Mouse (Mus musculus) heart, postnatal 36 days (tissue): ENCODE results near the gene Gm49361. TPM values are rescaled to one million over a fixed set of nuclear protein-coding genes. Genes with fewer than 3 reads are reported as not detected.
"Not testable (repeated sequence)": the region's sequence is repeated elsewhere in the genome, so short reads cannot be mapped to it uniquely, and the experiment has no call there.

Experiments
- DNase-seq, 2 experiments: peaks; one replicate each; pipeline ENCODE4 v3.0.0; 2021 to 2022
- intact Hi-C: fragments of 180-260 bp; cut with DNase I; formaldehyde crosslinking; loops from one replicate; pipeline ENCODE4 v1.15.1; 2025
- total RNA-seq, 2 experiments: library from RNA; stranded (reverse); gene quantifications; 2 replicates each; pipeline ENCODE4 v1.2.3; 2021

The Gm49361 gene
- total RNA-seq, 2 experiments from 2014 or later: 2.4 TPM; not detected in 1

- intact Hi-C loops: no loop called here
- DNase-seq: no peak
Observed at GRCm38 (mm10) chr14:57694246-57694645, 51.7 kb downstream of the Gm49361 start.

DNA sequence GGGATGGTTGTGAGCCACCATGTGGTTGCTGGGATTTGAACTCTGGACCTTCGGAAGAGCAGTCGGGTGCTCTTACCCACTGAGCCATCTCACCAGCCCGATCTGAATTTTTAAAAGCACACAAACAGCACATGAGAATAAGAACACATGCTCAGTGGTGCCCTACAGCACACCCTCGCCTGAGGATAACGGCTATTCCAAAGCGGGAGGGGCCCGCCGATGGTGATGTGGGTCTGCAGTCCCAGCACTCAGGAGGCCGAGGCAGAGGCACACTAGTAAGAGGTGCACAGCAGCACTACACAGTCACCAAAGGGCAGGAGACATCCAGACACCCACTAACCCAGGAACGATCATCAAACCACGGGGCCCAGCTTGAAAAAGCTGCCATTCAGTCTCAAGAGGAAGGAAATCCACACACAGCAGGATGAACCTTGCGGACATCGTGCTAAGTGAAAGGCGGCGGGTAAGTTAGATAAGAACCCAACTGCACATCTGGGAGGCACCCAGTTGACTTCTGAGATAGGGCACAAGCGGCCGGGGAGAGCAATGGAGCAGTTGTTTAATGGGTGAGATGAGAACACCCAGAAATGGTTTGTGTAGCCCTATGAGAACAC, 53.3 kb downstream of the Gm49361 start:
- no peak for DNase-seq
- intact Hi-C loops: no loop called here

GRCm38 (mm10) chr14:57691316-57691715, 54.6 kb downstream of the Gm49361 start:
- intact Hi-C loops: no loop called here
- DNase-seq: no peak

DNA sequence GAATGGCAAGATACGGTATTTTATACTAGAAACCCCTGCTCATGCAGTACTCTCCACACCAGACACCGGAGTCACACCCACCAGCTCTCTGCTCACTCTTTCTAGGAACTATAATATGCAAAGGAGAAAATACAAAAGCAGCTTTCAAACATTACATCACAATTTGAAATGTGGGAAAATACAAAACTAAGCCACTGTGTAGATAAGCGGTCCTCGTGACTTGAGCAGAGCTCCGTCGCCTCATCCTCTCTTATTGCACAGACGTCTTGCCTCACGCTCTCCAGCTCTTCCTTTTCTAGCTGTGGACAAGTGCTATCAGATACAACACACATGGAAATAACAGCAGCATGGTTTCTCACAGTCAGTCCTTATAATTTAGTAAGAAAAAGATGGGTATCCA, 55.2 kb downstream of the Gm49361 start:
- intact Hi-C loops: no loop called here
- no peak for DNase-seq

DNA sequence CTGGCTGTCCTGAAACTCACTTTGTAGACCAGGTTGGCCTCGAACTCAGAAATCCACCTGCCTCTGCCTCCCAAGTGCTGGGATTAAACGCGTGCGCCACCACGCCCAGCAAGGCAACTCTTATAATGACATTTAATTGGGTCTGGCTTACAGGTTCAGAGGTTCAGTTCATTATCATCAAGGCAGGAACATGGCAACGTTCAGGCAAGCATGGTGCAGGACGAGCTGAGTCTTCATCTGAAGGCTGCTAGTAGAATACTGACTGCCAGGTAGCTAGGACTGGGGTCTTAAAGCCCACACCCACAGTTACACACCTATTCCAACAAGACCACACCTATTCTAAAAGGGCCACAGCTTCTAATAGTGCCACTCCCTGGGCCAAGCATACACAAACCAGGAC, 57.8 kb downstream of the Gm49361 start:
- DNase-seq: not testable (repeated sequence)

GRCm38 (mm10) chr14:57687441-57687840, 58.5 kb downstream of the Gm49361 start:
- no peak for DNase-seq
- intact Hi-C loops: loop anchor here (2.0 to 10.0 kb wide), 2 partner anchors 111 to 317 kb away; partner anchors contain the start of gene Sap18

More for the DNA sequence above, 57.8 kb downstream of the Gm49361 start:
- intact Hi-C loops: loop anchor here (10.0 kb wide), 1 partner anchor 317 kb away; no protein-coding TSS in a partner anchor

DNA sequence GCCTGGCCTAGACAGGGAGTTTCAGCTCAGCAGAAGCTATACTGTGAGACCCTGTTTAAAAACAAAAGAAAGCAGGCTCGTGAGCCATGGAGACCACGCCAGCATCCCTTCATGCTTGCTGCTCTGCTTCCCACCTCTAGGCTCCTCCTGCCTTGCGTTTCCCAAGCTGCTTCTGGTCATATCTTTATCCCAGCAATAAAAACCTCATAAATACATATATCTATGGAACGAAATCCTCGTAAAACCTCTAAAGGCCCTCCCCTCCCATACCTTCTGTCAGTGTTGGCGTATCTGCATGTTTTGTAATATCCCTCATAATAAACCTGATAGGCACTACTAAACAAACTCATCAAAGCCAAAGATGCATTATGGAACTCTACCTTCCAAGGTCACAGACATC, 59.3 kb downstream of the Gm49361 start:
- intact Hi-C loops: loop anchor here (2.0 to 10.0 kb wide), 2 partner anchors 112 to 318 kb away; partner anchors contain the start of gene Sap18
- no peak for DNase-seq

DNA sequence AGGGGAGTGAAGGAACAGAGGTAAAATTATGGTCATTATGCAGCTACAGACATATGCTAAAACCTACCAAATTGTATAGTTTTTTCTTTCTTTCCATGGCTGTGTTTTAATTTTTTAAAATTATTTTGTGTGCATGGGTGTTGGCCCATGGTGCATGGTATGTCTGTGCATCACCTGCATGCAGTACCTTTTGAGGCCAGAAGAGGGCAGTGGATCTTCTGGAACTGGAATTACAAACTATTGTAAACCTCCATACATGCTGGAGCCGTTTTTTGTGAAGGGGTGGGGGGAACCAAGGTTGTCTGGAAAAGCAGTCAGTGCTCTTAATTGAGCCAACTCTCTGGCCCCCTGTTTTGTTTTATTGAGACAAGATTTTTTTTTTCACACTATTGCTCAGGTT, 61.3 kb downstream of the Gm49361 start:
- intact Hi-C loops: loop anchor here (2.0 to 10.0 kb wide), 2 partner anchors 142 to 320 kb away; partner anchors contain the start of genes Mrpl57 and Ska3
- DNase-seq: peak; percentile 66 to 86

DNA sequence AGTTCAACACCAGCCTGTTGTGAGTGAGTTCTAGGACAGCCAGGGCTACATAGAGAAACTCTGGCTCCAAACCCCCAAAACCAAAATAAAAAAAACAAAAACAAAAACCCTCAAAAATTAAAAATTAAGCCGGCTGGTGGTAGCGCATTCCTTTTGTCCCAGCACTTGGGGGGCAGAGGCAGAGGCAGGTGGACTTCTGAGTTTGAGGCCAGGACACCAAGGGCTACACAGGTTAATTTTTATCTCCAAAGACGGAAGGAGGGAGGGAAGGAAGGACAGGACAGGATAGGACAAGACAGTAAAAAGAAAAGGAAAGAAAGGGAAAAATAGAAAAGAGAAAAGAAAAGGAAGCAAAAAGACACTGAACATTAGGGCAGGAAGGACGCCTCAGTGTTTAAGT, 63.2 kb downstream of the Gm49361 start:
- intact Hi-C loops: loop anchor here (2.0 to 10.0 kb wide), 2 partner anchors 62 to 322 kb away; no protein-coding TSS in a partner anchor

GRCm38 (mm10) chr14:57679958-57680535, 65.9 kb downstream of the Gm49361 start:
- peak; percentile 87 to 89 for DNase-seq
- intact Hi-C loops: loop anchor here (1.0 to 10.0 kb wide), 4 partner anchors 230 to 1435 kb away; no protein-coding TSS in a partner anchor

More for the DNA sequence above, 63.2 kb downstream of the Gm49361 start:
- no peak for DNase-seq

GRCm38 (mm10) chr14:57679523-57679922, 66.4 kb downstream of the Gm49361 start:
- intact Hi-C loops: no loop called here
- DNase-seq: no peak

DNA sequence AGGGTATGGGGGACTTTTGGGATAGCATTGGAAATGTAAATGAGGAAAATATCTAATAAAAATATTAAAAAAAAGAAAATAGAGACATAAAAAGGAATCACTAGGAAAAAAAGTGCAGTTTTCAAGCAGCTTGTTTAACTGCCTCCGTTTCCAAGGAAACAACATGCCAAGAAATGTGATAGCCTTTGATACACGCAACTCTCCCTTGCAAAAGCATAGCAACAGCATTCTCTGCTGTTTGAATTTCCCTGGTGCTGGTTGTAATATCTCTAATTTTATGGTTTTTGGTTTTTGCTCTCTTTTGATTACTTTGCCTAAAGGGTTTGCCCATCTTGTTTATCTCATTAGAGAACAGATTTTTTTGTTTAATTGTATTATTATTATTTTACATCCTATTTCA, 70.4 kb downstream of the Gm49361 start:
- DNase-seq: no peak
- intact Hi-C loops: no loop called here

GRCm38 (mm10) chr14:57665628-57665950, 80.3 kb downstream of the Gm49361 start:
- no peak for DNase-seq
- intact Hi-C loops: no loop called here

DNA sequence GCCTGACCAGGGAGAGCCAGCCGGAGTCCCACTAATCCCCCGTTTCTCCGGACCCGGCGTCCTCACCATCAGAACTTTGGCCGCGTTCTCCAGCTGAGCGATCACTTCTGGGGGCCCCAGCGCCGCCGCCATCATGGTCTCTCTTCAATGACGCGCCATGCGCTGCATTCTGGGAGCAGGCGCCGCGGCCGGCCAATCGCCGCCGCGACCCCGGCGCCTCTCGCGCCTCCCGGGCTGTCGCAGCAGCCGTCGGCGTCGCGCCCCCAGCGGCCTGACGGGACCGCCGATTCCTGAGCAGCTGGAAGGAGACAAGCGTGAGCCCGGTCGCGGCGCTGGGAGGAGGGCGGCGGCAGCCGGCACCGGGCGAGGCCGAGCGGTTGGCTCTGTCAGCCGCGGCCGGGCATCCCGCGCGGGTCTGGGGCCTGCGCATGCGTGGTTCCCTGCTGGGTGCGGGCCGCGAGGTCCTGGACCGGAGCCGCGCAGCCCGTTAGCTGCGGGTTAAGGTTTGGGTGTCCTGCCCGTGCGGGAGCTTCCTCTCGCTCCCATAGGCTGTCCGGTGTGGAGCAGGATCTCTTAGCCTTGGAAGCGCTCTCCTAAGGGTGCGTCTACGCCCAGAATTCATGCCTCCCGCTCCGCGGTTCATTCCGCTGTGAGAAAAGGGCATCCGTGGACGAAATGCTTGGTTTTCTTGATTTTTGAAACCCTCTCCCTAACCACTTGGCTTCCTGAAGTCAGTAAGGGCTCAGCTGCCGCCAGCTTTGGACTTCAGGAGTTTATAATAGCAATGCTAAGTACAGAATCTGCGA, 80.9 kb downstream of the Gm49361 start, which contains the start of gene Xpo4:
TSS of gene Xpo4 (minus strand) at position 609 of the 806 bp plus-strand sequence.
- DNase-seq: peak; percentile 85 to 91
- intact Hi-C loops: no loop called here

DNA sequence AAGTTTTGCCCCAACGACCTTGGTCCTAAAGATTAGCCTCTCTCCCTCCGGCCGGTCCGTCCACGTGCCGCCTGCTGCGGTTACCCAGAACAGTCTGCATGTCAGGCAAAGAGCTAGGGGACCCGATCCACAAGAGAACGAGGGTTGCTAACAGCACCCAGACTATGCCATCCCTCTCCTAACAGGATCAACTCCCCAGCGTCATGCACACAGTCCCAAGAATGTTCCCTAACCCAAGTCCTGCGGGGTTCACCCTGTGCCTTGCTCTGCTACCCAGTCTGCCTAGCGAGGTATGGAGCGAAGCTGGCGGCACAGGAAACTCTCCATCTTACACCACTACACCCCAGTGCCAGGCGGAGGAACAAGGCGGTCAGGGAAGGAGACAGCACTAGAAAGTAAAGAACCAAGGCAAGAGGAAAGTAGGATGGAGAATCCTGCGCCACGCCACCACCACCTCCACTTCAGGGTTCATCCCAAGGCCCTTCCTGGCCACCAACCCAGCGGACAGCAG, 81.5 kb downstream of the Gm49361 start:
- intact Hi-C loops: no loop called here
- no peak for DNase-seq

- DNase-seq: no peak
- intact Hi-C loops: no loop called here
Observed at GRCm38 (mm10) chr14:57663630-57664029, 82.3 kb downstream of the Gm49361 start.

- intact Hi-C loops: no loop called here
- no peak for DNase-seq
Observed at GRCm38 (mm10) chr14:57658301-57658700, 87.6 kb downstream of the Gm49361 start.

- no peak for DNase-seq
- intact Hi-C loops: no loop called here
Observed at GRCm38 (mm10) chr14:57657500-57657899, 88.4 kb downstream of the Gm49361 start.

DNA sequence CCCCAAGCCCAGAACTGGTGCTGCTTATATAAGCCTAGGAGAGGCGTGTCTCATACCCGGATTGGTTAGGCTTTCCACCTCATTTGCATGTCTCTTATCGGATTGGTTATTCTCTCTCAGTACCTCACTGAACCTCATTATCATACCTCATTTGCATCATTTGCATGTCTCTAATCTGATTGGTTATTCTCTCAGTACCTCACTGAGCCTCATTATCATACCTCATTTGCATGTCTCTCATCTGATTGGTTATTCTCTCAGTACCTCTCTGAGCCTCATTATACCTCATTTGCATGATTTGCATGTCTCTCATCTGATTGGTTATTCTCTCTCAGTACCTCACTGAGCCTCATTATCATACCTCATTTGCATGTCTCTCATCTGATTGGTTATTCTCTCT, 89.4 kb downstream of the Gm49361 start:
- intact Hi-C loops, DNase-seq: not testable (repeated sequence)

GRCm38 (mm10) chr14:57649501-57649900, 96.4 kb downstream of the Gm49361 start:
- intact Hi-C loops: no loop called here
- no peak for DNase-seq

GRCm38 (mm10) chr14:57646155-57646554, 99.7 kb downstream of the Gm49361 start:
- intact Hi-C loops: no loop called here

More at GRCm38 (mm10) chr14:57646155-57646554, 99.7 kb downstream of the Gm49361 start:
- no peak for DNase-seq
